Mouse (Mus musculus) mouse trophoblast stem cell (cell line): ENCODE data around the gene Elof1.

Source experiments
- in situ Hi-C, 2 experiments: fragments of 300-500 bp; cut with MseI, MboI; formaldehyde crosslinking; loops; 2 replicates in 1 of 2; 3 replicates in 1 of 2; pipeline ENCODE4 v1.15.1; 2025

The Elof1 gene

DNA sequence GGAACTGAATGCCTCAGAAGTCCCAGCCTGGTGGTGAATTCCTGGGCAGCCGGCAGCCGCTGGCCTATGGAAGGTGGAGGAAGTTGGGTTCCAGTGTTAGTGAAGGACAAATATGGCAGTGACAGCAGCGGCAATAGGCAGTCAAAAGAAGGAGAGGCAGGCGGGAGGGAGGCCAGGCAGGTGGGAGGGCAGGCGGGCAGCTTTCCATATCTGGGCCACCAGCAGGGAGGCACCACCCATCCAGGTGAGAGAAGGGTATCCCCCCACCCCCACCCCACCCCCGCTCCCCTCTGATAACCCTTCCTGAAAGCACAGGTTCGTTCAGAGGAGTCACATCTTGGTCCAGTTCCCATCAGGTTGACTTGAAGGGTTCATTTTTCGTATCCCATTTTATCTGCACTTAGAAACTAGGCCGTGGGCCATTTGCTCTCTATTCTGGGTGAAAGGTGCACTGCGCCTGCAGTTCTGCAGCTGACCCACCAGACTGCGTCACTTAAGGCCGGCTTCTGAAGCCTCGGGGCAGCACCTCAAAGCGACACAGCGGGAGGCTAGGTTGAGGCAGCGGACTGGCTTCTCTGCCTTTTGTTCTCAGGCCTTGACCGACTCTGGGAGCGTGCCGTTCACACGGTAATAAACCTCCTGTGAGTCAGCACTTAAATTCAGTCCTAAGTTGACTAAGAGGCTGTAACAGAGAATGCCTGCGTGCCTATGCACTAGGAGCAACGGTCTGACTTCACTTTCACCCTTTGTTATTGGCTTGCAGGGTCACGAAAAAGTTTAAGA lies 20.0 kb upstream of the Elof1 start:
- in situ Hi-C loops: no loop called here

GRCm38 (mm10) chr9:22135644-22136390 lies 18.8 kb upstream of the Elof1 start, which contains the start of gene Acp5:
TSS of gene Acp5 (minus strand) at chr9:22135711.
- in situ Hi-C loops: no loop called here

- in situ Hi-C loops: no loop called here
Measured at GRCm38 (mm10) chr9:22134988-22135643, 18.1 kb upstream of the Elof1 start.

DNA sequence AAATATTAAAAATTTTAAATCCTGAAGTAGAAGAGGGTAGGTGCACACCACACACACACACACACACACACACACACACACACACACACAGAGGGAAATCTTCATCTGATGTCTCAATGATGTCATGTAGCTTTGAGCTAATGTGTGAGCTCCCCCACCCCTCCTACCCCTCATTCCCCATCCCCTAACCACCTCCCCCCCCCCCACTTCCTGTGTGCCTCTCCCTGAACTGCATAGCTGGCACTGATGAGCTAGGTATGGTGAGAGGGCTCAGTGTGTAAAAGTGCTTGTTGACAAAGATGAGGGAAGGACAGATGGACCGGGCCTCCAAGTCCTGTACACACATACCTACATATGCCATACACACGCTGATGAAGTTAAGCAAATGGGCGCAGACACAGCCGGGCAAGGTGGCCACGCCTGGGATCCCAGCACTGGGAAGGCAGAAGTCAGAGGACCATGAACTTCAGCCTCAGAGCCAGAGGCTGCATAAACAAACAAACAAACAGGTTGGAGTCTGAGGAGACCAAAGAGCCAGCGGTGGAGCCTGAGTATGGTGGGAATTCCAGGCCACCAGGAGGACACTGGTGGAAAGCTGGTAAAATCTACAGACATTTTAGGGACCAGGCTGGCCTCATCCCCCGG lies 17.4 kb upstream of the Elof1 start:
- in situ Hi-C loops: no loop called here

GRCm38 (mm10) chr9:22132220-22132619 lies 15.2 kb upstream of the Elof1 start:
- in situ Hi-C loops: no loop called here

GRCm38 (mm10) chr9:22131226-22131981 lies 14.4 kb upstream of the Elof1 start:
- in situ Hi-C loops: no loop called here

GRCm38 (mm10) chr9:22125246-22126027 lies 8.5 kb upstream of the Elof1 start:
- in situ Hi-C loops: no loop called here

DNA sequence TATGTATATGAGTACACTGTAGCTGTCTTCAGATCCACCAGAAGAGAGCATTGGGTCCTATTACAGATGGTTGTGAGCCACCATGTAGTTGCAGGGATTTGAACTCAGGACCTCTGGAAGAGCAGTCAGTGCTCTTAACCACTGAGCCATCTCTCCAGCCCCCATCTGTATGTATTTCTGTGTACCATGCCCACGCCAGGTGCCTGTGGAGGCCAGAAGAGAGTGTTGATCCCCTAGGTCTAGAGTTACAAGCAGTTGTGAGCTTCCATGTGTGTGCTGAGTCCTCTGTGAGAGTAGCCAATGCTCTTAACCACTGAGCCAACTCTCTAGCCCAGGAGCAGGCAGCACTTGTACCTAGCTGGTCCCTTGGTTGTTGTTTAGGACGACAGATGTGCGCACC lies 7.2 kb upstream of the Elof1 start:
- in situ Hi-C loops: no loop called here

DNA sequence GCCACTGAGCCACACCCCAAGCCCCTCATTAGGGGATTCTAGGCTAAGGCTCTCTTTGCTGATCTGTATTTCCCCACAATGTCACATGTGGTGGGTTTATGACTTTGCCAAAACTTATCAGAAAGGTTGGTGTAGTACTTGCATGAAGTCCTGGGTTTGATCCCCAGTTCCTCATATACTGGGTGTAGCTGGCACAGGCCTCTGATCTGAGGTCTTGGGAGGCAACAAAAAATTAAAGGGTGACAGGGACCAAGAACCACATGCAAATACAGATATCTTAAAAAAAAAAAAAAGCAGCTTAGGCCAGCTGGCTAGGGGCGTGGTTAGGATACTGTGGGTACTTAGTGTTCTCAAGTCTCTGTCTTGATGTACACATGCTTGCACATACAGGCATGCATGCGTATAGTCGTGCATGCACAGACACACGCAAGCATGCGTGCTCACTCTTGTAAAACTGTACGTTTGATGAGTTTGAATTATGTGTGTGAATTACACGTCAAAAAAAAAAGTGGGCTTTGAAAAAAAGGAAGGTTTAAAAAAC lies 6.2 kb upstream of the Elof1 start:
- in situ Hi-C loops: no loop called here

DNA sequence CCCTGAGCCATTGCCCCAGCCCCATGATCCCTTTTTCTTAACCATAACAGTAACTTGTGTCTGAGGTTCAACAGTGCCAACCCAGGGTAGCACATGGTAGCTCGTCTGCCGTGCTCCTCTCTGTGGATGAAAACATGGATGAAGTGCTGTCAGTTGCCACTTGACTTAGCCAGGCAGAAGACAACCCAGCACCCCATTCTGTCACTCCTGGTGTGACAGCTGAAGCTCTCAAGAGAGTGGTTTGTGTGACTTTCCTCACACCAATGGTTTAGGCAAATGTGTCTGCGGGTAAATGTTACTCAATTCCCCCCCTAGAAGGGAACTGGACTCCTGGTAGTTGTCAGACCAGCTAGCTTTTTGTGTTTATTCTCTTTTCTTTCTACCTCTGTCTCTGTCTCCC lies 5.0 kb upstream of the Elof1 start:
- in situ Hi-C loops: no loop called here

GRCm38 (mm10) chr9:22121545-22121944 lies 4.6 kb upstream of the Elof1 start:
- in situ Hi-C loops: no loop called here

DNA sequence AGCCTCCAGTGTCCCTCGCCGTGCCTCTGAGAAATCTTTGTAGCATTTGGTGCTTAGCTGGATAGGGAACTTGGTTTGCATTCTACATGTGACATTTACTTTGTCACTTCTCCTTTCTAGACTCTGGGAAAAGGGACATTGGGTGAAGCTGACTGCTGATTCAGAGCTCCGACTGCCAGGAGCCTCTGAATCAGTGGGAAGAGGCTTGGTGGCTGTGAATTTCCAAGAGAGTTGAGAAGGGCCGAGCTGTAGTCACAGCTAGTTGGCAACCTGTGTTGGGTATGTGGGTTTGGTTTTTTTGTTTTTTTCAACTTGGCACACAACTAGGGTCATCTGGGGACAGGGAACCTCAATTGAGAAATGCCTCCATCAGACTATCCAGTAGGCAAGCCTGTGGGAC lies 2.6 kb upstream of the Elof1 start:
- in situ Hi-C loops: no loop called here

GRCm38 (mm10) chr9:22117754-22118456 lies 933 bp upstream of the Elof1 start:
- in situ Hi-C loops: no loop called here

DNA sequence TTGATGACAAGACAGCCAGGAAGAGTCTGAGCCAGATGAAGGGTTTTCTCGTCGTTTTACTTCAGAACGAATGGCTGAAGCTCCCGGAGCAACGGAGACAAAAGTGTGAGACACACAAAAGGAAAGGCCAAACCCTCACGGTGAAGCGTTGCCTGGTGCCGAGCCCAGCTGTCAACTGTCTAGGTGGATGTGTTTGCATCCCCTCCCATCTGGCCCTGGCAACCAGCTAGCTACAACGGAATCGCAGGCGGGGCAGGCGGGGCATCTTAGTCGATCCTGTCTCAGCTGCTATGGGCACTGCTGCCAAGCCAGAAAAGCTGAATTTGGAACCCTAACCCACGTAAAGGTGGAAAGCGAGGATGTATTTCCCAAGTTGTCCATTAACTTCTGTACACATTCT lies 886 bp downstream of the Elof1 start:
- in situ Hi-C loops: no loop called here

DNA sequence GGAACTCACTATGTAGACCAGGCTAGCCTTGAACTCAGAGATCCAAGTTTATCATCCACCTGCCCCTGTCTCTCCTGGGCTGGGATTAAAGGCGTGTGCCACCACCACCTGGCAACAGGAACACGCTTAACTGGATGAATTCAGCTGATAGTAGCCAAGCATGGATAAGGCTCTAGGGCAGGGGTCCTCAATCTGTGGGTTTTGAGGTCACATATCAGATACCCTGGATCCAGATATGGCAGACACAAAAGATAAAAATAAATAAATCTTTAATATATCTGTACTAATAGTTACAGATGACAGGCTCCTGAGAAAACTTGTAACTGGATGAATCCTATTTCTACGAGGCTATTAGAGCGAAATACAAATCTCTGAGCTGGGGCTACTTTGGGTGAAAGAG lies 1.3 kb downstream of the Elof1 start:
- in situ Hi-C loops: no loop called here

DNA sequence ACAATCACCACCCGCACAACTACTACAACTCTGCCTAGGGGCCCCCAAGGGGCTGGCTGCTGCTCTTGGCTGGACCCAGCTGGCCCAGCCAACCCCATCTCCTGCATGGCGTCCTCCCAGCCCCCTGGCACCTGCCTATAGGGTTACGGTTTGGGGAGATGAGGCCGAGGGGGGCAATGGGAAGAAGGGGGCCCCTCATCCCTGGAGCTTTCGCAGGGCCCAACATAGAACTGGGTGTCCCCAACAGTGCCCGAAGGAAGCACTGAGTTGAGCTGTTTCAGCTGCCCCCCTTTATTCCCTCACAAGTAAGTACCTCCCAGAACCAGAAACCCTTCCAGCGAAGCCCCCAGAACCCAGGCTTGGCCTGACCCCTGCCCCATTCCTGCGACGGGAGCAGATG lies 8.8 kb downstream of the Elof1 start:
- in situ Hi-C loops: no loop called here

DNA sequence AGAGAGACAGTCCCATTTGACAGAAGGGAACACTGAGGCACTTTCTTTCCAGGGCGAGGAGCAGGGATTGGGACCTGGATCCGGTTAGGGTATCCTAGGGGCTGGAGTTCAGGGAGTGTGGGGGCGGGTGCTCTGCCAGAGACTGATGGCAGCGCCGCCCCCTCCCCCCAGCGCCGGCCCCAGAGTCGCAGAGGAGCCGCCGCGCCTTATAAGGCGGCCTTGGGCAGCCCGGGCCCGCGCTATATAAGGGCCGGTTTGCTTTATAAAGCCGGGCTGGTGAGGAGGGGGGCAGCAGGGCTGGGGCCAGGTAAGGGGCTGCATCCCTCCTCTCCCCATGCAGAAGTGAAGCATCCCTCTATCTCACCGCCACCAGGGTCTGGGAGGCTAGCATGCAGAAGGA lies 17.1 kb downstream of the Elof1 start:
- in situ Hi-C loops: no loop called here

GRCm38 (mm10) chr9:22098993-22099696 lies 17.8 kb downstream of the Elof1 start, which contains the start of gene Cnn1:
TSS of gene Cnn1 (plus strand) at chr9:22099216.
- in situ Hi-C loops: no loop called here

DNA sequence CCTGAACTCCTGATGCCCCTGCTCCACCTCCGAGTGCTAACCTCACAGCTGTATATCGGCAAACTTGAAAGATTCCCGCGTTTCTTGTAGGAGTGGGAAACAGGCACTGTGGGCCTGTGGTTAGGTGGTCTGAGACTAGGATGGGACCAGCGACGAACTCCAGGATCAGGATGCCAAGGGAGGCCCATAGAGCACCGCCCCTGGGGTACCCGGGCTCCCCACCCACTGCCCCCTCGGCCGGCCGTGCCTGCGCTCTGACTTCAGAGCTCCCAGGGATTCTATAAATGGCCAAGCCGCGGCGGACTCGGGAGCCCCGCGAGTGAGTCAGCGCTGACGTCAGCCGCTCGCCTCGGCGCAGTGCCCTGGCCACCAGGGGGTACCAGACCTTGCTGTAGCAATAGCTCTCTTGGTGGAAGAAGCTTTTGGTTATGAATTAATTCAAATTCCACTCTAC lies 21.1 kb downstream of the Elof1 start:
- in situ Hi-C loops: no loop called here
